In genomic region chr5:32314731-32315130, GRCm38 (mm10) we compare ENCODE assay signal across 14 mouse cellular contexts.
DNase-seq lines count a peak whose midpoint lies in the region; ATAC-seq and TF ChIP-seq lines count a peak whose summit lies in the region.
"Had no signal": no experiment of that assay in that cellular context is flagged by ENCODE, and none has a peak within 500 bp of the region (broad histone marks: within the 10 kb centered on the region; RNA-seq: fewer than 3 reads in every experiment).

No protein-coding gene starts in this region.

- H3K4me2 ChIP-seq in forebrain, postnatal 0 days (ENCODE audit: low read depth) = no peak overlapping the region
- no peak overlapping the region for H3K4me2 ChIP-seq in forebrain, embryonic 15.5 days (replicated peaks)
- peak overlapping the region; percentile 7 for H3K4me2 ChIP-seq in myocyte (ENCODE audit: low read depth)
- H3K4me2 ChIP-seq: heart, embryonic 12.5 days; midbrain, embryonic 12.5 days had no signal

- no peak overlapping the region for H3K27ac ChIP-seq in forebrain, postnatal 0 days (ENCODE audit: low read depth, low read length)
- no peak overlapping the region for H3K27ac ChIP-seq in forebrain, embryonic 15.5 days (replicated peaks)
- H3K27ac ChIP-seq: midbrain, embryonic 12.5 days had no signal

- no peaks in the 10 kb centered on the region for H3K9me3 ChIP-seq in forebrain, postnatal 0 days (ENCODE audit: low read length)
- no peaks in the 10 kb centered on the region for H3K9me3 ChIP-seq in forebrain, embryonic 15.5 days
- H3K9me3 ChIP-seq: heart, embryonic 12.5 days; midbrain, embryonic 12.5 days had no signal

- H3K4me3 ChIP-seq in forebrain, postnatal 0 days (ENCODE audit: low read depth, low read length) = no peak overlapping the region
- H3K4me3 ChIP-seq in forebrain, embryonic 15.5 days = no peak overlapping the region
- H3K4me3 ChIP-seq in myocyte = no peak overlapping the region
- H3K4me3 ChIP-seq: heart, embryonic 12.5 days; midbrain, embryonic 12.5 days had no signal

- 58% methylated on average over 2 of the region's 2 CpGs for WGBS in forebrain, postnatal 0 days
- 43% methylated on average over 2 of the region's 2 CpGs for WGBS in forebrain, embryonic 15.5 days

- H3K36me3 ChIP-seq in forebrain, postnatal 0 days (ENCODE audit: insufficient read depth) = no peaks in the 10 kb centered on the region
- H3K36me3 ChIP-seq in forebrain, embryonic 15.5 days = no peaks in the 10 kb centered on the region
- H3K36me3 ChIP-seq in myocyte (ENCODE audit: control insufficient read depth, insufficient read depth) = no peaks in the 10 kb centered on the region
- H3K36me3 ChIP-seq: heart, embryonic 12.5 days; midbrain, embryonic 12.5 days had no signal

- H3K27me3 ChIP-seq in forebrain, postnatal 0 days (ENCODE audit: insufficient read depth, low read length) = no peaks in the 10 kb centered on the region
- H3K27me3 ChIP-seq in forebrain, embryonic 15.5 days = no peaks in the 10 kb centered on the region
- no peaks in the 10 kb centered on the region for H3K27me3 ChIP-seq in myocyte (ENCODE audit: control insufficient read depth, insufficient read depth, insufficient read length)
- H3K27me3 ChIP-seq: heart, embryonic 12.5 days; midbrain, embryonic 12.5 days had no signal

- no peak for TF ChIP-seq POLR2A in myocyte (IDR thresholded peaks at IDR 0.05; ENCODE audit: insufficient read length, low read depth)

- H3K9ac ChIP-seq in forebrain, postnatal 0 days = no peak overlapping the region
- H3K9ac ChIP-seq in forebrain, embryonic 15.5 days (replicated peaks) = no peak overlapping the region
- H3K9ac ChIP-seq: heart, embryonic 12.5 days; midbrain, embryonic 12.5 days had no signal

- H3K4me1 ChIP-seq in forebrain, postnatal 0 days (ENCODE audit: insufficient read depth) = no peaks in the 10 kb centered on the region
- H3K4me1 ChIP-seq in forebrain, embryonic 15.5 days = no peaks in the 10 kb centered on the region
- H3K4me1 ChIP-seq: midbrain, embryonic 12.5 days had no signal

- peak; percentile 42 for DNase-seq in forebrain, postnatal 0 days
- DNase-seq in 416B (ENCODE audit: low read depth) = peak; percentile 16
- DNase-seq in ovary, postnatal 10 days (ENCODE audit: low spot score) = no peak
- no peak for DNase-seq in kidney, adult 11 months
- DNase-seq: cerebellum, adult 11-12 months; kidney, postnatal 4 days had no signal

- no peak for TF ChIP-seq CTCF in forebrain, postnatal 0 days (IDR thresholded peaks at IDR 0.05; ENCODE audit: low read depth)

- ATAC-seq in forebrain, postnatal 0 days = peak; percentile 76
- ATAC-seq in forebrain, embryonic 15.5 days (replicated peaks) = no peak
- ATAC-seq in frontal cortex, adult (ENCODE audit: low TSS enrichment) = peak; percentile 100
- no peak for ATAC-seq in granulocyte monocyte progenitor cell, adult 5-6 weeks (replicated peaks; ENCODE audit: poor library complexity, severe bottlenecking)
- ATAC-seq: forebrain, embryonic 16.5 days; hindbrain, embryonic 16.5 days had no signal

- H3ac ChIP-seq in myocyte (ENCODE audit: control insufficient read depth, insufficient read length) = no peak overlapping the region

- H3K79me2 ChIP-seq in myocyte (ENCODE audit: control insufficient read depth, insufficient read depth) = no peaks in the 10 kb centered on the region

TF ChIP-seq in myocyte, 11 proteins besides CTCF, POLR2A, EP300 and RAD21:
- TF ChIP-seq USF1 (IDR thresholded peaks at IDR 0.05; ENCODE audit: low read depth) (peak; percentile 23), MYOG (IDR thresholded peaks at IDR 0.05; ENCODE audit: control insufficient read depth in 1 of 3, insufficient read depth in 1 of 3, insufficient read length in 2 of 3, low read depth in 2 of 3) (no peak)

Comparison
In these comparisons a context has a peak if more than half of its experiments do, and no peak if none do; other contexts are left out.
1. ATAC-seq: peak in forebrain, postnatal 0 days (single experiment) and frontal cortex, adult (single experiment); none in forebrain, embryonic 15.5 days (single experiment) and granulocyte monocyte progenitor cell, adult 5-6 weeks (single experiment).
2. DNase-seq: peak in forebrain, postnatal 0 days (single experiment) and 416B (single experiment); none in ovary, postnatal 10 days (single experiment) and kidney, adult 11 months (single experiment).